Mouse (Mus musculus): ENCODE data around the gene Spata32. TPM values are rescaled to one million over a fixed set of nuclear protein-coding genes. Genes with fewer than 3 reads are reported as not detected.

Spata32 gene
- total RNA-seq, 2 experiments from 2014 or later, result 1.6 to 2.0 TPM

DNA sequence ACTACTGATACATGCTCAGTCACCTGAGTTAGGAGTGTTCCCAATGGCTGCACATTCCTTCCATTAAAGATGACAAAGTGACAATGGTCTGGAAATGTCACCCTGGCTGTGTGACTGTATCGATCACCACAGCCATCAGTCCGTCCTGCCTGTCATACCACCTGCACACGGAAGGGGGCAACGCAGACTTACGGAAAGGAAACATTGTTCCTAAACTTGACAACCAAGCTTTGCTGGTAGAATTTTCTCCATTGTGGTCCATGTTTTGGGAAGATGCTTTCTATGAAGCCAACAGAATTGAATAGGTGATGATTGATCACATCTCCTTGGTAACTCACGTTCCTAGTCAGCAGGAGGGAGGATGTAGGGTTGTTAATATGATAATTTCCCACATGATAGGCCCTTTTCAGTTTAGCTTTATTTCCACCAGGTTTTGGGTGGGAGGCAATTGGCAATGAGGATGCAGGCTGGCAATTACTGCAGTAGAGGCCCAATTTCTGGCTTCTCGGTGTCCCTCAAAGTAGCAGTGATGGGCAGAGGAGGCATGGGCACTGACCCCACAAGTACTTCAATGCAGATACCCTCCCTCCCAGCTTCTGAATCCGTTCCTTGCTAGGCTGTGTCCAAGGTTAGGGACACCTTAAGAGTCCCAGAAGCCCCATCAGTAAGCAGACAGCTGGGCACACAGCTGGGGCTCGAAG, 49.4 kb downstream of the Spata32 start:
- intact Hi-C loops (cut with DNase I), result no loop called here
- DNase-seq (ENCODE audit: extremely low spot score in 1 of 2, low spot score in 2 of 2), result peak; percentile 68 to 70

DNA sequence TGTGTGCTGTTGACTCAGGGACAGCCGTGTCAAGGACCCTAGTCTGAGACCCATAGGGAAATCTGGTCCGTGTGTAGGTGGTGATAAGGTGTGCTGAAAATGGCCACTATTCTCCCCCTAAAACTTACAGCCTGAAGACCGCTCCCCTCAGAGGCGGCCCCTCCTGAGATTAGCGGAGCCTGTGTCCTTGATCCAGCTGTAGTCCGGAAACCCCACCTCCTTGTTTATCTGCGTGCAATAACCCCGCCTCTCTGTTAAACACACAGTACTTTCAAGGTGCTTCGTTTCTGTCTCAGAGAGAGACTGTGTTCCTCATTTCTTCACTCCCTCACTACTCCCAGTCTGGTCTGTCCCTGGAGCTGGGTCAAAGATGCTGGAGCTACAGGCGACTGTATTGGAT, 53.8 kb downstream of the Spata32 start:
- intact Hi-C loops (cut with DNase I), result no loop called here
- DNase-seq (ENCODE audit: extremely low spot score in 1 of 2, low spot score in 2 of 2), result no peak

DNA sequence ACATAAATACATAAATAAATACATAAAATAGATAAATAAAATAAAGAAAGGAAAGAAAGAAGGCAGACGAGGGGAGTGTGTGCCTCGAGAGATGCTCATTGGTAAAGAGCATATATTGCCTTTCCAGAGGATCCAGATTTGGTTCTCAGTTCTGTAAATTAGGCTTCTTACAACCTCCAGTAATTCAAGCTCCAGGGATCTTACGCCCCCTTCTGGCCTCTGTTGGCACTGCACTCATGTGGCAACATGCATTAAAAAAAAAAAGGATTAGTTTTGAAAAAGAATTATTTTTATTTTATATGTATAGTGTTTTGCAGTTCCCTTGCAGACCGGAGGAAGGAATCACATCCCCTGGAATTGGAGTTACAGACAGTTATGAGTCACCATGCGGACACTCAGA, 56.1 kb downstream of the Spata32 start:
- intact Hi-C loops (cut with DNase I), result no loop called here
- no peak for DNase-seq (ENCODE audit: extremely low spot score in 1 of 2, low spot score in 2 of 2)

DNA sequence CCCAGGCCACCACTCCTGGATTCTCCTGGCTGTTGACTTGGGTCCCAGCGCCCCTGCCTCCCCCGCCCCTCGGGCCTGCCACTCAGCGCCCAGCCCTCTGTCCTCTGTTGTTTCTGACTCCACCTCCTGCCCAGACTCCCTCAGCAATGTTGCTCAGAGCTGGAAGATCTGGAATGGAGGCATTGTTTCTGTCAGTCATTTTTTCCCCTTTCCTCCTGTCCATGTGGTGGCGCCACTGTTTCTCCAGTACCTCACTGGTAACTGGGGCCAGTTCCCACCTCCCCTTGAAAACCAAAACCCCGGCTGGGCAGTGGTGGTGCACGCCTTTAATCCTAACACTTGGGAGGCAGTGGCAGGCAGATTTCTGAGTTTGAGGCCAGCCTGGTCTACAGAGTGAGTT, 56.8 kb downstream of the Spata32 start:
- DNase-seq (ENCODE audit: extremely low spot score in 1 of 2, low spot score in 2 of 2), result no peak
- intact Hi-C loops (cut with DNase I), result no loop called here

DNA sequence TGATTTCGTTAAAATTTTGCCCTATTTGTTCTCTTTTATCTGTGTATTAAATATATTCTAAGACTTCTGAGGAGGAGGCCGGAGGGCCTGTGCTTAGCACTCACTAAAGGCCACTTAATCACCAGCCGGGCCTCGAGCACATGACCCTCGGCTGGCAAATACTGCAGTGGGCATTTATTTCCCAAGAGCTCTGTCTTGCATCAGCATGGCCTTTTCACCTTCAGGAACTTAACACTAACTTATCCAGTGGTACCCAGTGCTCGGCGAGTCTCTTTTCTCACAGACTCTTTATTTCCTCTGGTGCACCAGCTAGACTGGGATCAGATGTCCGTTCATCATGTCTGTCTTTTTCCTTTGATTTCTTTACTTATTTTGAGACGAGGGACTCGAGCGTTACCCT, 57.5 kb downstream of the Spata32 start:
- intact Hi-C loops (cut with DNase I), result no loop called here

DNA sequence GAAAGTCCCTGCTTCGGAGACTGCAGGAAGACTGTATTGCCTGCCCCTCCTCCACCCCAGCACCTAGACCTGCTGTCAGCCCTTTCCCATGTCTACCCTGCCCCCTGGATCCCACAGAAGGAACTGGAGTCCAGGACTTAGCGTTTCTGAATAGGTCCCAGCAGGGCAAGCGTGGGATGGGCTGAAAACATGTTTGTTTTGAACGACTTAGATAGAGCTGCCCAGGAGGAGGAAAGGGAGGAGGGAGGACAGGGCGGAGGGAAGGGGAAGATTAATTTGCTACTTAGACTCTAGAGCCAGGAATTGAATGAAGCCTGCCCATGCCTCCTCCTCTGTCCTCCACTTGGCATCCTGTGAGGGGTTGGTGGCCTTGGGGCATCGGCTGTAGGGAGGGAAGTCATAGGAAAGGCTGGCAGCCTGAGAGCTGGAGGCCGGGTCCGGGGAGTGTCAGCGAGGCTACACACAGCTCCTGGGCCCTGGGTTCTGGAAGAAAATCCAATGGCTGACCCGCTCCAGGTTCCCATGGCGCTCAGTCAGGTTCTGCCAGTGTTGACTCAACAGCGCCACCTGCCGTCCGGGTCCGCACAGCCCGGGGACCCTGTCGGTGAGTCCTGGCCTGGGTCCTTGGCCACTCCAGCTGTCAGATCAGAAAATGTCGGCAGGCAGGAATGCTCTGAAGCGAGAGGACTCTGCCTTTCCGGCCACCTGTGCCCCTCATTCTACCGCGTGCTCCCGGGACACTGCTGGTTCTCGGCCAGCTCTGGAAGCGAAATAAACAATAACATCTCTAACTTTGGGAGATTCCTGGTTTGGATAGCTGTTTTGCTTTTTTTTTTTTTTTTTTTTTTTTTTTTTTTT, 59.4 kb downstream of the Spata32 start:
- intact Hi-C loops (cut with DNase I), result loop anchor here (2.0 to 5.0 kb wide), 2 partner anchors 42 to 57 kb away; partner anchors contain the start of genes Acbd4, Hexim1 and Plcd3
- DNase-seq (ENCODE audit: extremely low spot score in 1 of 2, low spot score in 2 of 2), result peak; percentile 87 to 95

More for the DNA sequence above, 57.5 kb downstream of the Spata32 start:
- no peak for DNase-seq (ENCODE audit: extremely low spot score in 1 of 2, low spot score in 2 of 2)

Other genes with a start within 250 kb of the Spata32 start
- gene Nmt1, start 190.2 kb downstream of the Spata32 start, total RNA-seq (2021), result 10 to 100 TPM; 82.8 to 83.1 TPM
- 10 to 100 TPM; 97.2 to 97.4 TPM for gene Dcakd, start 190.1 kb downstream of the Spata32 start, total RNA-seq (2021)
- 10 to 100 TPM; 15.1 to 16.4 TPM for gene Plcd3, start 116.8 kb downstream of the Spata32 start, total RNA-seq (2021)
- gene Acbd4, start 116.8 kb downstream of the Spata32 start, total RNA-seq (2021), result 10 to 100 TPM; 70.0 to 80.0 TPM
- 10 to 100 TPM; 31.8 to 33.9 TPM for gene Hexim1, start 102.2 kb downstream of the Spata32 start, total RNA-seq (2021)
- 10 to 100 TPM; 20.1 to 20.7 TPM for gene Hexim2, start 86.0 kb downstream of the Spata32 start, total RNA-seq (2021)
- 10 to 100 TPM; 79.5 to 80.7 TPM for gene Fmnl1, start 47.3 kb downstream of the Spata32 start, total RNA-seq (2021)
- 1 to 10 TPM; 1.3 to 1.7 TPM for gene 1700023F06Rik, start 9.9 kb downstream of the Spata32 start, total RNA-seq (2021)
- gene Map3k14, start 49.0 kb upstream of the Spata32 start, total RNA-seq (2021), result 1 to 10 TPM; 2.9 to 3.5 TPM
- gene Arhgap27, start 145.3 kb upstream of the Spata32 start, total RNA-seq (2021), result 1 to 10 TPM; 7.6 to 8.6 TPM
- gene Plekhm1, start 194.3 kb upstream of the Spata32 start, total RNA-seq (2021), result 10 to 100 TPM; 13.4 to 13.6 TPM